17 mouse cellular contexts compared by ENCODE assay signal in genomic region chr7:17073513-17073903, GRCm38 (mm10). TPM values are rescaled to one million over a fixed set of nuclear protein-coding genes. Genes with fewer than 3 reads are reported as not detected.
A peak's percentile ranks its signal among the peaks of the same experiment; 100 is the strongest.
DNase-seq lines count a peak whose midpoint lies in the region; ATAC-seq lines count a peak whose summit lies in the region.
"Had no signal": no experiment of that assay in that cellular context is flagged by ENCODE, and none has a peak within 500 bp of the region (broad histone marks: within the 10 kb centered on the region; RNA-seq: fewer than 3 reads in every experiment).

No protein-coding gene starts in this region.

- no peaks in the 10 kb centered on the region for H3K36me3 ChIP-seq in liver, embryonic 12.5 days
- H3K36me3 ChIP-seq in midbrain, embryonic 14.5 days (ENCODE audit: control insufficient read depth, insufficient read depth, low read length): no peaks in the 10 kb centered on the region
- H3K36me3 ChIP-seq: embryonic facial prominence, embryonic 12.5 days; forebrain, embryonic 15.5 days; limb, embryonic 12.5 days had no signal

- no peaks in the 10 kb centered on the region for H3K9me3 ChIP-seq in liver, embryonic 12.5 days (replicated peaks)
- no peaks in the 10 kb centered on the region for H3K9me3 ChIP-seq in midbrain, embryonic 14.5 days (ENCODE audit: control insufficient read depth, low read length)
- H3K9me3 ChIP-seq: embryonic facial prominence, embryonic 12.5 days; forebrain, embryonic 15.5 days had no signal

- peaks cover 10% of the 10 kb centered on the region for H3K4me1 ChIP-seq in liver, embryonic 12.5 days
- H3K4me1 ChIP-seq in midbrain, embryonic 14.5 days (ENCODE audit: control insufficient read depth, insufficient read depth, low read length): no peaks in the 10 kb centered on the region
- H3K4me1 ChIP-seq: embryonic facial prominence, embryonic 12.5 days; forebrain, embryonic 15.5 days; limb, embryonic 12.5 days had no signal

- H3K27ac ChIP-seq in liver, embryonic 12.5 days: no peak overlapping the region
- no peak overlapping the region for H3K27ac ChIP-seq in midbrain, embryonic 14.5 days (replicated peaks; ENCODE audit: low read depth, low read length)
- H3K27ac ChIP-seq: embryonic facial prominence, embryonic 12.5 days; forebrain, embryonic 15.5 days; limb, embryonic 12.5 days; stomach, postnatal 0 days had no signal

- H3K9ac ChIP-seq in liver, embryonic 12.5 days: no peak overlapping the region
- H3K9ac ChIP-seq in midbrain, embryonic 14.5 days (replicated peaks; ENCODE audit: low read length): no peak overlapping the region
- H3K9ac ChIP-seq: embryonic facial prominence, embryonic 12.5 days; forebrain, embryonic 15.5 days; limb, embryonic 12.5 days had no signal

- 46% methylated on average over 5 of the region's 5 CpGs for WGBS in liver, embryonic 12.5 days (ENCODE audit: insufficient replicate concordance)
- 60% methylated on average over 5 of the region's 5 CpGs for WGBS in midbrain, embryonic 14.5 days

- DNase-seq in cerebellum, adult 9-11 months: peak; percentile 63
- no peak for DNase-seq in liver
- DNase-seq in midbrain, embryonic 14.5 days: no peak
- no peak for DNase-seq in natural killer cell, adult 2 months (ENCODE audit: low spot score in 2 of 2)
- no peak for DNase-seq in T-cell, adult 2 months (ENCODE audit: low spot score)

- H3K4me2 ChIP-seq in liver, embryonic 12.5 days: 0 out of 2 replicates have a peak overlapping the region, but pooled peaks have one; percentile 55
- H3K4me2 ChIP-seq in midbrain, embryonic 14.5 days (ENCODE audit: low read length): no peak overlapping the region
- H3K4me2 ChIP-seq: embryonic facial prominence, embryonic 12.5 days; heart, embryonic 11.5 days; limb, embryonic 12.5 days had no signal

- H3K4me3 ChIP-seq in liver, embryonic 12.5 days: no peak overlapping the region
- peak overlapping the region; percentile 12; the same call in 1 of the 2 replicates for H3K4me3 ChIP-seq in midbrain, embryonic 14.5 days (replicated peaks; ENCODE audit: low read depth, low read length)
- H3K4me3 ChIP-seq: embryonic facial prominence, embryonic 12.5 days; limb, embryonic 12.5 days; megakaryocyte, embryonic 14.5 days; myocyte had no signal

- peaks cover 7% of the 10 kb centered on the region; the same call in 1 of the 2 replicates for H3K27me3 ChIP-seq in liver, embryonic 12.5 days (replicated peaks)
- H3K27me3 ChIP-seq in midbrain, embryonic 14.5 days (ENCODE audit: control insufficient read depth, insufficient read depth, low read length): no peaks in the 10 kb centered on the region
- H3K27me3 ChIP-seq: embryonic facial prominence, embryonic 12.5 days; forebrain, embryonic 15.5 days; limb, embryonic 12.5 days had no signal

- ATAC-seq in cerebellum, adult (ENCODE audit: insufficient number of reproducible peaks, low FRiP score, low TSS enrichment): no peak
- no peak for ATAC-seq in liver, embryonic 12.5 days
- ATAC-seq in erythroblast, adult 5-6 weeks (replicated peaks; ENCODE audit: low FRiP score, poor library complexity, severe bottlenecking): 0 out of 2 replicates have a peak, but pooled peaks have one; percentile 31
- ATAC-seq in midbrain, embryonic 14.5 days (ENCODE audit: low FRiP score, low TSS enrichment): no peak

RNA-seq across cellular contexts. Expression of gene Psg16, which starts 0.3 kb away (rescaled TPM):
- 0.06 and 0.13 TPM in 2 replicates for polyA plus RNA-seq in liver, embryonic 12.5 days (2016; fragmentation: Nextera tagmentation; extraction: Ambion mirVana)
- not detected in 2 replicates for total RNA-seq in erythroblast, adult 5-6 weeks (2015; ENCODE audit: low replicate concordance)
- not detected in 2 replicates for total RNA-seq in erythroblast, adult 5-6 weeks (2017; ENCODE audit: low replicate concordance)
- polyA plus RNA-seq in midbrain, embryonic 14.5 days (2014; fragmentation: Nextera tagmentation; extraction: Ambion mirVana): 4.3 and 4.9 TPM in 2 replicates
- polyA plus RNA-seq: myocyte; small intestine, adult 2 months; thymus, adult 2 months had no signal

RNA-seq across cellular contexts. Expression of gene Hif3a, which starts 11.3 kb away (rescaled TPM):
- 21.1 and 22.6 TPM in 2 replicates for polyA plus RNA-seq in liver, embryonic 12.5 days (2016; fragmentation: Nextera tagmentation; extraction: Ambion mirVana)
- total RNA-seq in erythroblast, adult 5-6 weeks (2015; ENCODE audit: low replicate concordance): 0.42 and 0.58 TPM in 2 replicates
- 0.17 TPM in 1 of 2 replicates, not detected in the other for total RNA-seq in erythroblast, adult 5-6 weeks (2017; ENCODE audit: low replicate concordance)
- polyA plus RNA-seq in midbrain, embryonic 14.5 days (2014; fragmentation: Nextera tagmentation; extraction: Ambion mirVana): 1.5 and 4.6 TPM in 2 replicates

RNA-seq across cellular contexts. Expression of gene Ppp5c, which starts 45.8 kb away (rescaled TPM):
- polyA plus RNA-seq in liver, embryonic 12.5 days (2016; fragmentation: Nextera tagmentation; extraction: Ambion mirVana): 70.3 and 75.2 TPM in 2 replicates
- 14.0 and 21.3 TPM in 2 replicates for total RNA-seq in erythroblast, adult 5-6 weeks (2015; ENCODE audit: low replicate concordance)
- 10.6 and 18.9 TPM in 2 replicates for total RNA-seq in erythroblast, adult 5-6 weeks (2017; ENCODE audit: low replicate concordance)
- 112 and 118 TPM in 2 replicates for polyA plus RNA-seq in midbrain, embryonic 14.5 days (2014; fragmentation: Nextera tagmentation; extraction: Ambion mirVana)
